Mouse (Mus musculus): ENCODE measurements around the gene Pim3. TPM values are rescaled to one million over a fixed set of nuclear protein-coding genes. Genes with fewer than 3 reads are reported as not detected.

Gene Pim3
- polyA plus RNA-seq, 1 experiment: 68.3 TPM

- Histone ChIP-seq H3K36me3 (ENCODE audit: control insufficient read depth, insufficient read depth) (no peaks in the 10 kb centered on the region), H3K79me2 (ENCODE audit: control insufficient read depth, insufficient read depth) (no peaks in the 10 kb centered on the region), H3K4me3 (ENCODE audit: insufficient read depth, poor library complexity, severe bottlenecking) (no peak overlapping the region), H3ac (ENCODE audit: control insufficient read depth, insufficient read length, low read depth) (peak overlapping the region; percentile 12), H3K79me3 (ENCODE audit: low read depth) (no peaks in the 10 kb centered on the region), H3K27me3 (ENCODE audit: control insufficient read depth, insufficient read depth, insufficient read length) (no peaks in the 10 kb centered on the region)
- TF ChIP-seq CTCF (IDR thresholded peaks at IDR 0.05; ENCODE audit: control insufficient read depth, insufficient read depth, insufficient read length): no peak
- TF ChIP-seq FOSL1 (IDR thresholded peaks at IDR 0.05; ENCODE audit: insufficient read depth, low read length, poor library complexity, severe bottlenecking): no peak
- no peak for TF ChIP-seq USF1 (IDR thresholded peaks at IDR 0.05; ENCODE audit: low read depth)
- TF ChIP-seq MAX (IDR thresholded peaks at IDR 0.05): no peak
- no peak for TF ChIP-seq MYOD1 (IDR thresholded peaks at IDR 0.05; ENCODE audit: control insufficient read depth, insufficient read length, low read depth)
- TF ChIP-seq MYOG (IDR thresholded peaks at IDR 0.05; ENCODE audit: control insufficient read depth, extremely low read depth, insufficient read length): no peak
- TF ChIP-seq CEBPB (IDR thresholded peaks at IDR 0.05; ENCODE audit: low read depth): no peak
Measured at GRCm38 (mm10) chr15:88855896-88856417, 6.0 kb upstream of the Pim3 start.

GRCm38 (mm10) chr15:88856613-88857012 lies 5.4 kb upstream of the Pim3 start:
- H3K4me3 ChIP-seq (ENCODE audit: insufficient read depth, poor library complexity, severe bottlenecking): no peak overlapping the region
- TF ChIP-seq MYOG (IDR thresholded peaks at IDR 0.05; ENCODE audit: control insufficient read depth, extremely low read depth, insufficient read length) (no peak), MYOD1 (IDR thresholded peaks at IDR 0.05; ENCODE audit: control insufficient read depth, insufficient read length, low read depth) (no peak), USF1 (IDR thresholded peaks at IDR 0.05; ENCODE audit: low read depth) (no peak), FOSL1 (IDR thresholded peaks at IDR 0.05; ENCODE audit: insufficient read depth, low read length, poor library complexity, severe bottlenecking) (no peak), CTCF (IDR thresholded peaks at IDR 0.05; ENCODE audit: control insufficient read depth, insufficient read depth, insufficient read length) (no peak), MAX (IDR thresholded peaks at IDR 0.05) (no peak), CEBPB (IDR thresholded peaks at IDR 0.05; ENCODE audit: low read depth) (no peak)
- H3K27me3 ChIP-seq (ENCODE audit: control insufficient read depth, insufficient read depth, insufficient read length): no peaks in the 10 kb centered on the region
- no peaks in the 10 kb centered on the region for H3K36me3 ChIP-seq (ENCODE audit: control insufficient read depth, insufficient read depth)
- H3ac ChIP-seq (ENCODE audit: control insufficient read depth, insufficient read length, low read depth): no peak overlapping the region
- no peaks in the 10 kb centered on the region for H3K79me3 ChIP-seq (ENCODE audit: low read depth)
- H3K79me2 ChIP-seq (ENCODE audit: control insufficient read depth, insufficient read depth): no peaks in the 10 kb centered on the region

GRCm38 (mm10) chr15:88857361-88857760 lies 4.6 kb upstream of the Pim3 start:
- H3K79me3 ChIP-seq (ENCODE audit: low read depth): no peaks in the 10 kb centered on the region
- H3ac ChIP-seq (ENCODE audit: control insufficient read depth, insufficient read length, low read depth): no peak overlapping the region
- H3K27me3 ChIP-seq (ENCODE audit: control insufficient read depth, insufficient read depth, insufficient read length): no peaks in the 10 kb centered on the region
- H3K79me2 ChIP-seq (ENCODE audit: control insufficient read depth, insufficient read depth): peaks cover 2% of the 10 kb centered on the region
- H3K36me3 ChIP-seq (ENCODE audit: control insufficient read depth, insufficient read depth): no peaks in the 10 kb centered on the region
- no peak for TF ChIP-seq CTCF (IDR thresholded peaks at IDR 0.05; ENCODE audit: control insufficient read depth, insufficient read depth, insufficient read length)
- TF ChIP-seq CEBPB (IDR thresholded peaks at IDR 0.05; ENCODE audit: low read depth): no peak
- no peak for TF ChIP-seq MYOG (IDR thresholded peaks at IDR 0.05; ENCODE audit: control insufficient read depth, extremely low read depth, insufficient read length)
- TF ChIP-seq MAX (IDR thresholded peaks at IDR 0.05): no peak
- TF ChIP-seq FOSL1 (IDR thresholded peaks at IDR 0.05; ENCODE audit: insufficient read depth, low read length, poor library complexity, severe bottlenecking): no peak
- no peak for TF ChIP-seq MYOD1 (IDR thresholded peaks at IDR 0.05; ENCODE audit: control insufficient read depth, insufficient read length, low read depth)
- TF ChIP-seq USF1 (IDR thresholded peaks at IDR 0.05; ENCODE audit: low read depth): no peak
- H3K4me3 ChIP-seq (ENCODE audit: insufficient read depth, poor library complexity, severe bottlenecking): no peak overlapping the region

GRCm38 (mm10) chr15:88858141-88858541 lies 3.8 kb upstream of the Pim3 start:
- TF ChIP-seq CEBPB (IDR thresholded peaks at IDR 0.05; ENCODE audit: low read depth) (no peak), MAX (IDR thresholded peaks at IDR 0.05) (no peak), MYOD1 (IDR thresholded peaks at IDR 0.05; ENCODE audit: control insufficient read depth, insufficient read length, low read depth) (no peak), USF1 (IDR thresholded peaks at IDR 0.05; ENCODE audit: low read depth) (no peak), FOSL1 (IDR thresholded peaks at IDR 0.05; ENCODE audit: insufficient read depth, low read length, poor library complexity, severe bottlenecking) (no peak), CTCF (IDR thresholded peaks at IDR 0.05; ENCODE audit: control insufficient read depth, insufficient read depth, insufficient read length) (no peak), MYOG (IDR thresholded peaks at IDR 0.05; ENCODE audit: control insufficient read depth, extremely low read depth, insufficient read length) (no peak)
- Histone ChIP-seq H3K36me3 (ENCODE audit: control insufficient read depth, insufficient read depth) (peaks cover under 1% of the 10 kb centered on the region), H3K27me3 (ENCODE audit: control insufficient read depth, insufficient read depth, insufficient read length) (no peaks in the 10 kb centered on the region), H3K79me3 (ENCODE audit: low read depth) (peaks cover 4% of the 10 kb centered on the region), H3K79me2 (ENCODE audit: control insufficient read depth, insufficient read depth) (peaks cover 9% of the 10 kb centered on the region), H3K4me3 (ENCODE audit: insufficient read depth, poor library complexity, severe bottlenecking) (no peak overlapping the region), H3ac (ENCODE audit: control insufficient read depth, insufficient read length, low read depth) (no peak overlapping the region)

- Histone ChIP-seq H3K36me3 (ENCODE audit: control insufficient read depth, insufficient read depth) (peaks cover 5% of the 10 kb centered on the region), H3K4me3 (ENCODE audit: insufficient read depth, poor library complexity, severe bottlenecking) (no peak overlapping the region), H3K27me3 (ENCODE audit: control insufficient read depth, insufficient read depth, insufficient read length) (no peaks in the 10 kb centered on the region), H3K79me2 (ENCODE audit: control insufficient read depth, insufficient read depth) (peaks cover 15% of the 10 kb centered on the region), H3K79me3 (ENCODE audit: low read depth) (peaks cover 9% of the 10 kb centered on the region), H3ac (ENCODE audit: control insufficient read depth, insufficient read length, low read depth) (no peak overlapping the region)
- TF ChIP-seq USF1 (IDR thresholded peaks at IDR 0.05; ENCODE audit: low read depth) (no peak), FOSL1 (IDR thresholded peaks at IDR 0.05; ENCODE audit: insufficient read depth, low read length, poor library complexity, severe bottlenecking) (no peak), MAX (IDR thresholded peaks at IDR 0.05) (no peak), MYOD1 (IDR thresholded peaks at IDR 0.05; ENCODE audit: control insufficient read depth, insufficient read length, low read depth) (no peak), CEBPB (IDR thresholded peaks at IDR 0.05; ENCODE audit: low read depth) (no peak), CTCF (IDR thresholded peaks at IDR 0.05; ENCODE audit: control insufficient read depth, insufficient read depth, insufficient read length) (no peak), MYOG (IDR thresholded peaks at IDR 0.05; ENCODE audit: control insufficient read depth, extremely low read depth, insufficient read length) (no peak)
Measured at GRCm38 (mm10) chr15:88858707-88859106, 3.3 kb upstream of the Pim3 start.

Measured in C2C12 (cell line).